ENCODE assay signal across 14 mouse cellular contexts in genomic region chr1:62823549-62824195, GRCm38 (mm10).
DNase-seq lines count a peak whose midpoint lies in the region; ATAC-seq and TF ChIP-seq lines count a peak whose summit lies in the region.
"Had no signal": no experiment of that assay in that cellular context is flagged by ENCODE, and none has a peak within 500 bp of the region (broad histone marks: within the 10 kb centered on the region; RNA-seq: fewer than 3 reads in every experiment).

No protein-coding gene starts in this region.

- WGBS in heart, embryonic 11.5 days (ENCODE audit: insufficient replicate concordance) = 71% methylated on average over 6 of the region's 6 CpGs
- 58% methylated on average over 6 of the region's 6 CpGs for WGBS in stomach, postnatal 0 days
- 72% methylated on average over 6 of the region's 6 CpGs for WGBS in intestine, embryonic 16.5 days

- no peak for ATAC-seq in heart, embryonic 11.5 days (replicated peaks; ENCODE audit: insufficient number of reproducible peaks, low FRiP score, low TSS enrichment)
- ATAC-seq in stomach, postnatal 0 days (ENCODE audit: low FRiP score, low TSS enrichment) = no peak
- no peak for ATAC-seq in intestine, embryonic 16.5 days
- ATAC-seq: intestine, embryonic 15.5 days; midbrain, embryonic 16.5 days; Patski had no signal

- no peak overlapping the region for H3K4me3 ChIP-seq in heart, embryonic 11.5 days (ENCODE audit: low read depth, low read length)
- H3K4me3 ChIP-seq in stomach, postnatal 0 days (ENCODE audit: low read depth, low read length) = no peak overlapping the region
- no peak overlapping the region for H3K4me3 ChIP-seq in intestine, embryonic 16.5 days (ENCODE audit: low read length)
- H3K4me3 ChIP-seq: intestine, embryonic 15.5 days; neural tube, embryonic 15.5 days had no signal

- no peak overlapping the region for H3K27ac ChIP-seq in heart, embryonic 11.5 days (ENCODE audit: low read depth, low read length)
- peak overlapping the region; percentile 78 for H3K27ac ChIP-seq in stomach, postnatal 0 days (replicated peaks)
- no peak overlapping the region for H3K27ac ChIP-seq in intestine, embryonic 16.5 days (ENCODE audit: low read length)
- H3K27ac ChIP-seq: liver, embryonic 14.5 days; neural tube, embryonic 15.5 days had no signal

- TF ChIP-seq CTCF in stomach, postnatal 0 days (IDR thresholded peaks at IDR 0.05; ENCODE audit: low read depth) = no peak

- no peak overlapping the region for H3K4me2 ChIP-seq in heart, embryonic 11.5 days
- H3K4me2 ChIP-seq in stomach, postnatal 0 days (replicated peaks; ENCODE audit: low read depth) = no peak overlapping the region
- H3K4me2 ChIP-seq in intestine, embryonic 16.5 days (ENCODE audit: low read depth, low read length) = no peak overlapping the region
- H3K4me2 ChIP-seq: intestine, embryonic 15.5 days; neural tube, embryonic 15.5 days had no signal

- H3K9ac ChIP-seq in heart, embryonic 11.5 days (ENCODE audit: low read depth, low read length) = no peak overlapping the region
- no peak overlapping the region for H3K9ac ChIP-seq in stomach, postnatal 0 days (ENCODE audit: low read length)
- no peak overlapping the region for H3K9ac ChIP-seq in intestine, embryonic 16.5 days (ENCODE audit: low read depth, low read length)
- H3K9ac ChIP-seq: intestine, embryonic 15.5 days; liver, embryonic 14.5 days; neural tube, embryonic 15.5 days had no signal

- peak; percentile 88 for DNase-seq in heart, adult 11 months
- DNase-seq in urinary bladder, postnatal 14 days (ENCODE audit: low spot score) = peak; percentile 53
- no peak for DNase-seq in urinary bladder, postnatal 4 days (ENCODE audit: low spot score in 2 of 2)
- DNase-seq in lung, adult 18-20 months = peak; percentile 51 to 59
- no peak for DNase-seq in stomach, postnatal 0 days (ENCODE audit: low spot score)
- no peak for DNase-seq in right cerebral cortex, postnatal 10 days (ENCODE audit: low spot score in 2 of 2)
- DNase-seq: cerebellum, postnatal 14 days had no signal

- H3K4me1 ChIP-seq in heart, embryonic 11.5 days (ENCODE audit: control insufficient read depth, insufficient read depth, low read length) = peaks cover 11% of the 10 kb centered on the region; the same call in 1 of the 2 replicates
- no peaks in the 10 kb centered on the region; the same call in 1 of the 2 replicates for H3K4me1 ChIP-seq in stomach, postnatal 0 days (replicated peaks; ENCODE audit: control insufficient read depth, insufficient read depth)
- H3K4me1 ChIP-seq in intestine, embryonic 16.5 days (ENCODE audit: control insufficient read depth, insufficient read depth, low read length) = peaks cover 7% of the 10 kb centered on the region

- H3K9me3 ChIP-seq in heart, embryonic 11.5 days (replicated peaks; ENCODE audit: control insufficient read depth, low read length) = no peaks in the 10 kb centered on the region
- no peaks in the 10 kb centered on the region for H3K9me3 ChIP-seq in stomach, postnatal 0 days (ENCODE audit: control insufficient read depth, low read length)
- H3K9me3 ChIP-seq in intestine, embryonic 16.5 days (ENCODE audit: control insufficient read depth, low read length) = no peaks in the 10 kb centered on the region
- H3K9me3 ChIP-seq: intestine, embryonic 15.5 days; neural tube, embryonic 15.5 days had no signal

- H3K27me3 ChIP-seq in heart, embryonic 11.5 days (ENCODE audit: control insufficient read depth, insufficient read depth, low read length) = no peaks in the 10 kb centered on the region
- H3K27me3 ChIP-seq in stomach, postnatal 0 days (ENCODE audit: control insufficient read depth, insufficient read depth, low read length) = no peaks in the 10 kb centered on the region
- H3K27me3 ChIP-seq in intestine, embryonic 16.5 days (replicated peaks; ENCODE audit: control insufficient read depth, insufficient read depth, low read length) = no peaks in the 10 kb centered on the region
- H3K27me3 ChIP-seq: intestine, embryonic 15.5 days; neural tube, embryonic 15.5 days; Patski had no signal

- TF ChIP-seq EP300 in stomach, postnatal 0 days (optimal IDR thresholded peaks at IDR 0.05) = no peak

- no peaks in the 10 kb centered on the region for H3K36me3 ChIP-seq in heart, embryonic 11.5 days (ENCODE audit: control insufficient read depth, insufficient read depth, low read length)
- no peaks in the 10 kb centered on the region for H3K36me3 ChIP-seq in stomach, postnatal 0 days (ENCODE audit: control insufficient read depth, insufficient read depth, low read length)
- H3K36me3 ChIP-seq in intestine, embryonic 16.5 days (ENCODE audit: control insufficient read depth, insufficient read depth, low read length) = no peaks in the 10 kb centered on the region
- H3K36me3 ChIP-seq: intestine, embryonic 15.5 days; neural tube, embryonic 15.5 days had no signal

Comparison
In these comparisons a context has a peak if more than half of its experiments do, and no peak if none do; other contexts are left out.
1. DNase-seq: peak in heart, adult 11 months (single experiment), urinary bladder, postnatal 14 days (single experiment) and lung, adult 18-20 months (2 of 2); none in urinary bladder, postnatal 4 days (0 of 2), stomach, postnatal 0 days (single experiment) and right cerebral cortex, postnatal 10 days (0 of 2).